Comparison of ENCODE assay signal across 24 mouse cellular contexts in the genomic region with DNA sequence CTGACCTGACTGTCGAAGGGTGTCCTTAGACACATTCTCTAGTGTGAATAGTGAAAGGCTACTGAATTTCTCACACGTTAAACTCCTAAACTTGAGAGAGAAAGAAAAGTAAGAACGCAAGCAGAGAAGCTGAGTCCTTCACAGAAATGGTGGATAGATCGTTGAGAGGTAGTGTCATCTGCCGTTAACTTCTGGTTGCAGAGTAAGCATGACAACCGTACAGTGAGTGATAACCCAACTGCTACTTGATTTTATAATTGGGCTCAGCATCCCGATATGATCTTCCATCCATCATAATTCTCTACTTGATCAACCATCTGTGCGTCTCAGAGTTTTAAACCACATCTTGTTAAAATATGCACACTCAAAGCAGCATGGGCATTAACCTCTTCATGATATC.
"Had no signal": no experiment of that assay in that cellular context is flagged by ENCODE, and none has a peak within 500 bp of the region (broad histone marks: within the 10 kb centered on the region; RNA-seq: fewer than 3 reads in every experiment).

No protein-coding gene starts in this region.

- H3K4me3 ChIP-seq: gastrocnemius, adult 2 months; heart, embryonic 10.5 days; heart, embryonic 12.5 days; hindbrain, embryonic 10.5 days; hindbrain, embryonic 12.5 days; intestine, embryonic 15.5 days; left cerebral cortex, adult 2 months; limb, embryonic 10.5 days; limb, embryonic 12.5 days; liver, embryonic 13.5 days; liver, embryonic 15.5 days had no signal

- DNase-seq: gastrocnemius, adult 2 months; gastrocnemius, postnatal 10 days; gastrocnemius, postnatal 25 days; heart, adult 18-20 months; heart, postnatal 10 days; heart, postnatal 4 days; kidney, adult 18-20 months; kidney, adult 8-10 months; kidney, postnatal 10 days; kidney, postnatal 25 days; kidney, postnatal 4 days; liver; liver, embryonic 13.5 days; liver, postnatal 0 days had no signal

- H3K27ac ChIP-seq: gastrocnemius, adult 2 months; heart, embryonic 10.5 days; hindbrain, embryonic 10.5 days; hindbrain, embryonic 12.5 days; hindbrain, embryonic 14.5 days; intestine, embryonic 15.5 days; left cerebral cortex, adult 2 months; limb, embryonic 10.5 days; limb, embryonic 12.5 days; liver, embryonic 13.5 days; liver, embryonic 15.5 days had no signal
